Mouse (Mus musculus) E14TG2a.4 (cell line): Measurements from ENCODE around the gene Ppfibp2.

Source experiments
- CTCF ChIP-seq: conservative IDR thresholded peaks from 2 replicates; pipeline ENCODE4 v1.5.1; 2014; ENCODE audit warnings: low read length
- NANOG ChIP-seq: IDR thresholded peaks from 2 replicates; pipeline ENCODE4 v1.6.1; 2014; ENCODE audit warnings: borderline replicate concordance, low read length, mixed read lengths
- POU5F1 ChIP-seq: IDR thresholded peaks from 2 replicates; pipeline ENCODE4 v1.6.1; 2014; ENCODE audit warnings: low read length, borderline replicate concordance

DNA sequence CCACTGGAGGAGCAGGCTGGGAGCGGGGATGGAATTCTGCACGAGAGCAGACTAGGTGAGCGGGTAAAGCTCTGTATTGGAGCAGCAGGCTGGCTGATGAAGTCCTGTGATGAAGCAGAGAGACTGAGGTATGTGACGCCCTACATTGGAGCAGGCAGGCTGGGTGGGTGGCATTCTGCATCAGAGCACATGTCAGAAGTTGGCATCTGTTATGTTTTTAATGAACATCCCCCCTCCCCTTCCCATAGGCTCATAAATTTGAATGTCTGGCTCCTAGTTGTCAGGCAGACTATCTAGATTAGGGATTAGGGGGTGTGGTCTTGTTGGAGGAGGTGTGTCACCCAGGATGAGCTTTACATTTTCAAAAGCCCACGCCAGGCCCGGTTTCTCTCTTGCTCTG lies 117.7 kb downstream of the Ppfibp2 start:
- no peak for TF ChIP-seq CTCF
- TF ChIP-seq NANOG = no peak
- no peak for TF ChIP-seq POU5F1
